Mouse (Mus musculus): Measurements from ENCODE around the gene Zfp239. TPM values are rescaled to one million over a fixed set of nuclear protein-coding genes. Genes with fewer than 3 reads are reported as not detected.

Gene Zfp239
- total and polyA plus RNA-seq, 3 experiments, result 18.6 to 20.4 TPM; not detected in 1

GRCm38 (mm10) chr6:117906590-117907271, 44.8 kb downstream of the Zfp239 start (continued):
- no peak for TF ChIP-seq RAD21 (IDR thresholded peaks at IDR 0.05; ENCODE audit: low read depth, low read length)
- TF ChIP-seq MEF2A (IDR thresholded peaks at IDR 0.05; ENCODE audit: extremely low read depth, insufficient replicate concordance, low read depth, low read length, poor library complexity, severe bottlenecking), result 0 out of 2 replicates have a peak, but pooled peaks have one; percentile 17
- peak; percentile 85 for TF ChIP-seq ZMIZ1 (IDR thresholded peaks at IDR 0.05; ENCODE audit: low read depth, low read length)
- peak; percentile 79 to 80 for TF ChIP-seq POLR2A (IDR thresholded peaks at IDR 0.05; ENCODE audit: control insufficient read depth in 1 of 2, insufficient read depth in 1 of 2, low read depth in 1 of 2, low read length in 2 of 2, poor library complexity in 1 of 2)
- TF ChIP-seq USF2 (IDR thresholded peaks at IDR 0.05; ENCODE audit: borderline replicate concordance in 1 of 2, insufficient read depth in 1 of 2, low read depth in 1 of 2, low read length in 2 of 2), result no peak
- TF ChIP-seq NRF1 (IDR thresholded peaks at IDR 0.05; ENCODE audit: insufficient read depth, low read depth, low read length, poor library complexity, severe bottlenecking), result peak; percentile 61
- TF ChIP-seq ZKSCAN1 (IDR thresholded peaks at IDR 0.05; ENCODE audit: low read depth, low read length), result no peak

- Histone ChIP-seq H3K9me3 (replicated peaks; ENCODE audit: insufficient read depth, low read length) (no peaks in the 10 kb centered on the region), H3K9ac (ENCODE audit: control insufficient read depth, low read depth, low read length, poor library complexity, severe bottlenecking) (peak overlapping the region; percentile 92), H3K79me2 (ENCODE audit: control insufficient read depth, insufficient read depth, low read length, poor library complexity) (peaks cover 87% of the 10 kb centered on the region), H3K27ac (ENCODE audit: control insufficient read depth, low read depth, low read length) (peak overlapping the region; percentile 93), H3K36me3 (ENCODE audit: control insufficient read depth in 1 of 2, insufficient read depth in 2 of 2, low read length in 2 of 2) (peaks cover 16 to 38% of the 10 kb centered on the region in 2 experiments), H3K4me3 (ENCODE audit: control insufficient read depth in 1 of 2, insufficient read depth in 1 of 2, low read depth in 2 of 2, low read length in 2 of 2) (peak overlapping the region; percentile 97 to 99), H3K4me1 (ENCODE audit: control insufficient read depth in 1 of 2, insufficient read depth in 2 of 2, low read length in 2 of 2) (peaks cover 17 to 20% of the 10 kb centered on the region in 2 experiments), H3K27me3 (ENCODE audit: control insufficient read depth in 1 of 2, insufficient read depth in 2 of 2, low read length in 2 of 2) (no peaks in the 10 kb centered on the region)
- DNase-seq (ENCODE audit: low read depth, low spot score), result peak; percentile 94
- no peak for TF ChIP-seq CHD2 (IDR thresholded peaks at IDR 0.05; ENCODE audit: low read length)
- TF ChIP-seq ZNF384 (IDR thresholded peaks at IDR 0.05; ENCODE audit: low read depth, low read length), result no peak
- no peak for TF ChIP-seq GABPA (IDR thresholded peaks at IDR 0.05; ENCODE audit: low read depth, low read length)
- no peak for TF ChIP-seq RCOR1 (IDR thresholded peaks at IDR 0.05; ENCODE audit: low read depth, low read length)
- no peak for TF ChIP-seq EP300 (IDR thresholded peaks at IDR 0.05; ENCODE audit: low read depth in 1 of 2, low read length in 2 of 2)
- TF ChIP-seq POLR2AphosphoS5 (IDR thresholded peaks at IDR 0.05; ENCODE audit: borderline replicate concordance, low read depth, low read length), result no peak
- peak; percentile 61; the same call in 1 of the 2 replicates for TF ChIP-seq ELF1 (IDR thresholded peaks at IDR 0.05; ENCODE audit: low read depth, low read length)
- no peak for TF ChIP-seq UBTF (IDR thresholded peaks at IDR 0.05; ENCODE audit: borderline replicate concordance, insufficient read depth, low read depth, low read length)
- peak; percentile 65 to 81; a peak in 2 of 4 replicates for TF ChIP-seq POLR2A (IDR thresholded peaks at IDR 0.05; ENCODE audit: control insufficient read depth in 1 of 2, insufficient read depth in 1 of 2, low read depth in 1 of 2, low read length in 2 of 2, poor library complexity in 1 of 2)
- peak; percentile 92; the same call in 1 of the 2 replicates for TF ChIP-seq SIN3A (IDR thresholded peaks at IDR 0.05; ENCODE audit: low read length)
- TF ChIP-seq CHD1 (IDR thresholded peaks at IDR 0.05; ENCODE audit: low read depth, low read length), result no peak; the same call in 1 of the 2 replicates
- TF ChIP-seq MAZ (IDR thresholded peaks at IDR 0.05; ENCODE audit: low read depth, low read length), result peak; percentile 78; the same call in 1 of the 2 replicates
- peak; percentile 86 for TF ChIP-seq MAX (IDR thresholded peaks at IDR 0.05; ENCODE audit: low read length)
- TF ChIP-seq ZKSCAN1 (IDR thresholded peaks at IDR 0.05; ENCODE audit: low read depth, low read length), result no peak
- no peak for TF ChIP-seq ZC3H11A (IDR thresholded peaks at IDR 0.05; ENCODE audit: low read depth, low read length)
- TF ChIP-seq MYC (IDR thresholded peaks at IDR 0.05; ENCODE audit: low read depth, low read length), result peak; percentile 84
- TF ChIP-seq SMC3 (IDR thresholded peaks at IDR 0.05; ENCODE audit: low read depth, low read length), result no peak
- peak; percentile 92 for TF ChIP-seq USF1 (IDR thresholded peaks at IDR 0.05; ENCODE audit: low read depth, low read length)
- no peak for TF ChIP-seq MAFK (IDR thresholded peaks at IDR 0.05; ENCODE audit: borderline replicate concordance, low read depth, low read length)
- TF ChIP-seq TAL1 (IDR thresholded peaks at IDR 0.05; ENCODE audit: low read length), result no peak
- TF ChIP-seq TCF12 (IDR thresholded peaks at IDR 0.05; ENCODE audit: low read depth, low read length), result no peak
- no peak; the same call in 1 of the 2 replicates for TF ChIP-seq ETS1 (IDR thresholded peaks at IDR 0.05; ENCODE audit: low read depth, low read length)
- TF ChIP-seq RAD21 (IDR thresholded peaks at IDR 0.05; ENCODE audit: low read depth, low read length), result no peak
- TF ChIP-seq USF2 (IDR thresholded peaks at IDR 0.05; ENCODE audit: borderline replicate concordance in 1 of 2, insufficient read depth in 1 of 2, low read depth in 1 of 2, low read length in 2 of 2), result peak in 1 of 2 experiments; percentile 51; a peak in 1 of 4 replicates
- TF ChIP-seq HCFC1 (IDR thresholded peaks at IDR 0.05; ENCODE audit: low read depth, low read length), result peak; percentile 55; the same call in 1 of the 2 replicates
- peak; percentile 75 for TF ChIP-seq NELFE (IDR thresholded peaks at IDR 0.05; ENCODE audit: low read depth, low read length)
- no peak for TF ChIP-seq MEF2A (IDR thresholded peaks at IDR 0.05; ENCODE audit: extremely low read depth, insufficient replicate concordance, low read depth, low read length, poor library complexity, severe bottlenecking)
Measured at GRCm38 (mm10) chr6:117907301-117907978, 45.5 kb downstream of the Zfp239 start.
